Mouse (Mus musculus): ENCODE data around the gene Ccdc82.

Gene Ccdc82

GRCm38 (mm10) chr9:13246815-13247638 is at the start of gene Ccdc82:
Ccdc82 (plus strand) TSS chr9:13246955.
- peak; percentile 31 to 65 for DNase-seq (ENCODE audit: low spot score in 2 of 2)

GRCm38 (mm10) chr9:13200079-13200478 is 46.7 kb upstream of the Ccdc82 start:
- no peak for DNase-seq (ENCODE audit: low spot score in 2 of 2)

GRCm38 (mm10) chr9:13203109-13203508 is 43.6 kb upstream of the Ccdc82 start:
- no peak for DNase-seq (ENCODE audit: low spot score in 2 of 2)

- DNase-seq (ENCODE audit: low spot score in 2 of 2), result no peak
These were observed 43.1 kb upstream of the Ccdc82 start for GRCm38 (mm10) chr9:13203681-13204080.

GRCm38 (mm10) chr9:13206369-13206768 is 40.4 kb upstream of the Ccdc82 start:
- DNase-seq (ENCODE audit: low spot score in 2 of 2), result no peak

GRCm38 (mm10) chr9:13225872-13226271 is 20.9 kb upstream of the Ccdc82 start:
- DNase-seq (ENCODE audit: low spot score in 2 of 2), result no peak

GRCm38 (mm10) chr9:13230553-13230952 is 16.2 kb upstream of the Ccdc82 start:
- DNase-seq (ENCODE audit: low spot score in 2 of 2), result no peak

GRCm38 (mm10) chr9:13231545-13232216 is 15.1 kb upstream of the Ccdc82 start:
- DNase-seq (ENCODE audit: low spot score in 2 of 2), result no peak

- DNase-seq (ENCODE audit: low spot score in 2 of 2), result no peak
These were observed 4.4 kb upstream of the Ccdc82 start for GRCm38 (mm10) chr9:13242321-13242720.

GRCm38 (mm10) chr9:13245481-13245880 is 1.3 kb upstream of the Ccdc82 start, which contains the start of gene Jrkl:
Jrkl (minus strand) TSS chr9:13245829.
- DNase-seq (ENCODE audit: low spot score in 2 of 2), result peak; percentile 9 to 12

- no peak for DNase-seq (ENCODE audit: low spot score in 2 of 2)
These were observed 1.3 kb downstream of the Ccdc82 start for GRCm38 (mm10) chr9:13248104-13248503.

GRCm38 (mm10) chr9:13251251-13251650 is 4.5 kb downstream of the Ccdc82 start:
- DNase-seq (ENCODE audit: low spot score in 2 of 2), result no peak

- DNase-seq (ENCODE audit: low spot score in 2 of 2), result no peak
These were observed 10.0 kb downstream of the Ccdc82 start for GRCm38 (mm10) chr9:13256726-13257125.

GRCm38 (mm10) chr9:13258173-13258572 is 11.4 kb downstream of the Ccdc82 start:
- DNase-seq (ENCODE audit: low spot score in 2 of 2), result no peak

- no peak for DNase-seq (ENCODE audit: low spot score in 2 of 2)
These were observed 14.2 kb downstream of the Ccdc82 start for GRCm38 (mm10) chr9:13260980-13261379.

- no peak for DNase-seq (ENCODE audit: low spot score in 2 of 2)
These were observed 26.5 kb downstream of the Ccdc82 start for GRCm38 (mm10) chr9:13273219-13273618.

GRCm38 (mm10) chr9:13287482-13287881 is 40.7 kb downstream of the Ccdc82 start:
- DNase-seq (ENCODE audit: low spot score in 2 of 2), result no peak

GRCm38 (mm10) chr9:13296274-13297121 is 49.7 kb downstream of the Ccdc82 start:
- DNase-seq (ENCODE audit: low spot score in 2 of 2), result peak; percentile 68 to 76

GRCm38 (mm10) chr9:13297122-13297667 is 50.4 kb downstream of the Ccdc82 start:
- DNase-seq (ENCODE audit: low spot score in 2 of 2), result no peak

GRCm38 (mm10) chr9:13297668-13298512 is 51.1 kb downstream of the Ccdc82 start, which contains the start of gene Maml2:
Maml2 (plus strand) TSS chr9:13297957.
- DNase-seq (ENCODE audit: low spot score in 2 of 2), result peak; percentile 19 to 30

GRCm38 (mm10) chr9:13298513-13298878 is 51.7 kb downstream of the Ccdc82 start:
- DNase-seq (ENCODE audit: low spot score in 2 of 2), result no peak
